Mouse (Mus musculus): Measurements from ENCODE around the gene Igfals.

DNA sequence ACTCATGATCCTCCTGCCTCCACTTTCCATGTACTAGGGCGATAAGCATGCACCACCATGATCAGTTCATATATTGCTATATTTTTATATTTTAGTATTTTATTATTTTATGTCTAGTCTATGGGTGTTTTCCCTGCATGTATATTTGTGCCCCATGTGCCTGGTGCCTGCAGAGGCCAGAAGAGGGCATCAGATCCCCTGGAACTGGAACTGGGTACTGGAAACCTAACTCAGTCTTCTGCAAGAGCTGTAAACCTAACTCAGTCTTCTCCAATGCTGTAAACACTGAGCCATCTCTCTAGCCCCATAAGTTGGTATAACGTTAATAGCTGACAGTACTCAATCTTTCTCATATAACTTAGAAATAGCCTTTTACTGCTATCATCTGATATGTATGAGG lies 23.2 kb upstream of the Igfals start:
- TF ChIP-seq CTCF (IDR thresholded peaks at IDR 0.05; ENCODE audit: low read depth, low read length) (no peak), GATA1 (IDR thresholded peaks at IDR 0.05; ENCODE audit: borderline replicate concordance, low read length) (no peak), TAL1 (conservative IDR thresholded peaks at IDR 0.05; ENCODE audit: low read depth, low read length) (no peak)

All from G1E (cell line).